Mouse (Mus musculus) embryo, embryonic 11.5 days (tissue): ENCODE results near the gene Cd19.
A peak's percentile ranks its signal among the peaks of the same experiment; 100 is the strongest.

Source experiments
- DNase-seq: peaks from one replicate; pipeline ENCODE4 v3.0.0-alpha.2; 2012; ENCODE audit warnings: low read depth, low spot score

Cd19 gene

DNA sequence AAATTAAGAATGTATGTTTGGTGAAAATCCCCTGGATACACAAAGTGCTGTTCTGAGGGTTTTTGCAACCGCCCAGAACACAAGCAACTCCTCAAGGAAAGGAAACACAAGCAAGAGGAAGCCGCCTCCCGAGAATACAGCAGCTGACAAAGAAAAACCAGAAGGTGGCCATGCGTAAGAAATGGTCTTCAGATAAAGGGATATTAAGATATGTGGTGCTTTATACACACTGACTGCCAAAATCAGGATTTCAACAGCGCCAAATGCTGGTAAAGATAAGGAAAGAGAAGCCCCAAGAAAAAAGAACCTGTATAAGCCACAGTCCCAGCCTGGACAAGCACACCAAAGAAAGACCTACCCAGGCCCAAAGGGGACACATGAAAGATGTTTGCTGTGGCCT is 31.1 kb downstream of the Cd19 start:
- no peak for DNase-seq

DNA sequence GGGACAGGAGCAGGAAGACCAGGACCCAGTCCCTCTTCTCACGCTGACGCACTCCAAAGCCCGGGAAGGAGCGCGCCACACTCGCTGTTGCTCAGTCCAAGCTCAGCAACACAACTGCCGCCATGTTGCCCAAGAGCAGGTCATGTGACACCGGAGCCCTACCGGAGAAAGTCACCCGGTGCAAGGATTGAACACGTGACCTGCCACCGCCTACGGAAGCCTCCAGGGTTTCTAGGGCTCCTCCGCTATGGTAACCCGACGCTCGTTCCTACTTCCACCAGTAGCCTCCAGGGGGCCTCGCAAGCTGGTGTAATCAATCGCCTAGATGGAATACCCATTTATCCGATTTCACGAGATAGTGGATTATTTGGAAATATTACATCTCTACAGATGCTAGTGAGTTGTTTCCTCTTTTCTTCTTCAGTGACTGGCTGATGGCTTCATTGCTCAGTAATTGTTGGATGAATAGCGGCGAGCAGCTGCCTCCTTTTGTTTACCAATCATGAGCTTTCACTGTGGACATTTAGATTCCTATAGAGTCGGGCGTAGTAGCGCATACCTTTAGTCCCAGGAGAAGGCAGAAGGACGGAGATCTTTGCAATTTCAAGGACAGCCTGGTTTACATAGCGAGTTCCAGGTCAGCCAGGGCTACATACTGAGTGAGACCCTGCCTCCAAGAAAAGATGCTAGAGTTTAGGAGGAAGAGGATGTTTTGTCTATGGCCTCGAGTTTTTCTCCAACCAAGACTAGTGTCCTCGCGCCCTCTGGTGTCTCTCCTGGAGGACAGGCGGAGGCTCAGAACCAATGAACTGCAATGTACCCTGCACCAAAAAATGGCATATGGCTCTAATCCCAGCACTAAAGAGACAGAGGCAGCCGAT is 37.2 kb downstream of the Cd19 start, which contains the start of gene Spns1:
Spns1 (minus strand) TSS at position 173 of the 881 bp plus-strand sequence.
- DNase-seq = peak; percentile 92

DNA sequence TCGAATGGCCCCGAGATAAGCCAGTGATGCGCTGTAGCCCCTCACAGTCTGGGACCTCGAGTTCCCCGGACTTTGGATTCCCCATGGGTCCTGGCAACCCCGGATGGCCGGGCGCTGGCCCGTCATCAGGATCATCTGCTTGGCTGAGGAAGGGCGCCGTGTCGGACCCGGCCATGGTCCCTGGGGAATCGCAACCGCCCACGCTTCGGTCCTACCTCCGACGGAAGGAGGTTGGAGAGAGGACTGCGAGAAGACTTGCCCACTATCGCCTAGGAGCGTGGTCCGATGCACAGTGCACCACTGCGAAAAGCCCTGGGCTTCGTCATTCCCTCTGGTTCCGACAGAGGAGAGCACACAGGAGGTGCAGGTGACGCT is 37.8 kb downstream of the Cd19 start:
- no peak for DNase-seq

DNA sequence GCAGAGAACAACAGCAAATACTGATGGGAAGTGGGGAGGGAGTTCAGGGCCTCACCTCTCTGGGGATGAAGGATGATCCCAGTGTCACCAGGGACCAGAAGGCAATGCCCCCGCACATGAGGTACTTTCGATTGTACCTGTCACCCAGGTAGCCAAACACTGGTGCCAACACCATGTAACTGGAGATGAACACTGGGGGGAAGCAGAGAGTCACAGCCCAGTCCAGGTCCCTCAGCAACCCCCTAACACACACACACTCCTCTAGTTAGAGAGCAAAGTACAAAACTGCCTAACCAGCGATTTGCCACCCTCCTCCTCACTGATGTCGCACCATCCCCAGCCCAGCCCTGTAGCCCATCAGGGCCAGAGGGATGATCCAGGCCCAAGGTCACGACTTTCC is 39.7 kb downstream of the Cd19 start:
- no peak for DNase-seq

DNA sequence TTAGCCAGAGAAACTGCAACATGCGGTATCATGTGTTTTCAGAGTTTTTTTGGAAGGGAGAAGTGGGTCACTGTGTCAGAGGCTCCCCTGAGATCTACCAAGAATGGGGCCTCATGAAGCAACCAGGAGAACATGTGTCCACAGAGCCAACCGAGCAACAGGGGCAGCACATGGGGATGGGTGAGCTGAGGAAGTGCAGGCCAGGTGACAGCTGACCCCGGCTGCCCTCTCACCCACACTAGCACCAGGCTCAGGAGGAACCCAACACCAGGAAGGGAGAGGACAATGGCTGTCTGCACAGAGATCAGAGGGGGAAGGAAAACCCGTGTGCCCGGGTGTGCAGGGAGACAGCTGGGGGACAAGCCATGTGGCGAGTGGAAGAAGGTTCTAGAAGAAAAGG is 40.2 kb downstream of the Cd19 start:
- DNase-seq = no peak

DNA sequence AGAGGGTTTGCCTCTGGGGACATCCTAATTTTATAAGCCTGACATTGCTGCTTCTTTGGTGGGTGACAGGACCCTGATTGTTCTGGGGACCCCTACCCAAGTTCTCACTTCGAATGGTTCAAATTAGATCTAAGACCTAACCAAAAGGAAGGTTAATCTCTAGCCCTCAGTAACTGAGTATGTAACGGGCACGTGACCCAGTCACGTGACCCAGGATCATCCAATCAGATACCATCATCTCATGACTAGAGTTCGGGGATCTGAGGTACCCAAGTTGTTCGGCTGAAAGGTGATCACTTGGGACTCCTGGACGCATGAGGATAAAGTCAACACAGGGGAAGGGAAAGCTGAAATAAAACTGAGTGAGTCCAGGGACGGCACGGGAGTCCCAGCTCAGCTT is 41.7 kb downstream of the Cd19 start:
- no peak for DNase-seq

DNA sequence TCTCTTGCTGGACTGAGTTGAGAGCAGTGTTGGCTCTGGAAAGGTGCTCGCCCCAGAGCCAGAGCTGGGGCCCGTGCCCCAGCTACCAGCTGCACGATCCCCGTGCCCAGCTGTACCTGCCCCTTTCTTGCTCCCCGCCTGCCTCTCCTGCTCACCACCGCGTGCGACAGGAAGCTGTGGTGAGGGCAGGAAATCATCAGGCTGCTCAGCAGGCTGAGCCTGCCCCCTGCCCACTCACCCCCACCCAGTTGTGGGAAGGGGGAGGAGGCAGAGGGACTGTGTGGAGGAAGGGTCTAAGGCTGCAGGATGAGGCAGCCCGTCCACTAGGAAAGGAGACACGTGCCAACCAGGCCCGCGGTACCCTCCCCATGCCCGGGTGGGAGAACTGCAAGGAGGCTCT is 45.3 kb downstream of the Cd19 start, which contains the start of gene Lat:
Lat (minus strand) TSS at position 178 of the 400 bp plus-strand sequence.
- no peak for DNase-seq

DNA sequence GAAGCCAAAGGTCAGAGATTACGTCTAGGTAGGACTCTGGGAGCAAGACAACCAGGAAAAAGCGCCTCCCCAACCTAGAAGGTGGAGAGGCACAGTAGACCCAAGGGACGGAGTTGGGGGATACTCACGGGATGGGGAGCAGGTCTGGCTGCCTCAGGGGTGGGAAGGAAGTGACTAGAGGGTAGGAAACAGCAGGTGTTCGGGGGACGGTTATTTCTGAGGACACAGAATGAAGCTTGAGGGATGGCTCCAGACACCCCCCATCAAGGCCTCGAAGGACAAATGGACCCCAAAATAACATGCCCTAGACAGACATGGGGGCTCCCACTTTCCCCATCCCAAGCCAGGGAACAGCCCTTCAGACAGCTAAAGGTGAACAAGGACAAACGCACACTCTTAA is 46.3 kb downstream of the Cd19 start:
- DNase-seq = no peak

DNA sequence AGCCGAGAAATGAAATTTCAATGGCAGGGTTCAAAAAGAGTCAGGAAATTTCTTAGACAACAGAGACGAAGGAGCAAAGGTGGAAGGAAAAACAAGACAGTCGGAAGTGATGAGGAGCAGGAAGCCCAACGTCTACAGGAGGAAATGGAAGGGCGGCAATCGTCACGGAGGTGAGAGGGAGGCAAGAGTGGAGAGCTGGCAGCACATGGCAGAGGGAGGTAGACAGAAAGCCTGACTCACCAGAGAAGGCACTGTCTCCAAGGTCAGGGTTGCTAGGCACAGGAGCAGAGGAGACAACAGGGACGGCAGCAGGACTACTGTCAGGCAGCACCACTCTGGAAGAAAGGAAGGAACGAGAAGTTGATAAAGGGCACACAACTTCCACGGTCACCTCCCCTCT is 47.1 kb downstream of the Cd19 start:
- no peak for DNase-seq

DNA sequence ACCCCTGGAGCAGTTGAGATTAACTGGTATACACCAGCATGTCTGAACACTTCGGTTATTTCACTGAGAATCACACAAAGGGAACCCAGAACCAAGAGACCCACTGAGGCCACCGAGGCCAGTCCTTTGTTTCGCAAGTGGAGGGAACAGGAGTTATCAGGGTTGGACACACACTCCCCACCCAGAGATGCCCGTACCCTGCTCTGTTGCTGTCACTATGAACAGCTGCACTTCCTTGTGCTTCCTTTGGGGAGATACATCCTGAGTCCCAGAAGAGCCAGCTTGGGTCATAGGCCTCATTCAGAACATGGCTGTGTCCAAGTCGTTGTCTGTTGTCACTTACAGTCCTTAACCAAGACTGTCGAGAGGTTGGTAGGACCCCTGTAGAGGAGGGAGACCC is 51.7 kb downstream of the Cd19 start:
- no peak for DNase-seq

DNA sequence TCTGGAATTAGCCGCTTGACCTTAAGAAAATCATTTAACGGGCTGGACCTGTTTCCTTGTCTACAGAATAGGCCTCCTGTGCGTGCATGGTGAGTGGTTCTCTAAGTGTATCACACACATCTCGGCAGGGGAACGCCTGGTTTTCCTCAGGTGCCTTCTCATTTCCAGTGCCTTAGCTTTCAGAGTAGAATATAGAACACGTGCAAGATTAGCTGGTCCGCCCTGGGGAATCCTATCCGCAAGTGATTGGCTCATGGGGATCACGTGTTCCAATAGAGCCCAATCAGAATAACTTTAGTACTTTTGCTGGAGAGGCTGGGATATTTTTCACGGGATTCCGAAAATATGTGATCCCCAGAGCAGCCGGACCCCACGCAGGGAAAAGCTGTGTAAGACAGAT is 55.6 kb downstream of the Cd19 start:
- no peak for DNase-seq
